Mouse (Mus musculus) heart, adult 8-10 months (tissue): ENCODE data around the gene Ube4a. TPM values are rescaled to one million over a fixed set of nuclear protein-coding genes. Genes with fewer than 3 reads are reported as not detected.
"Not testable (repeated sequence)": the region's sequence is repeated elsewhere in the genome, so short reads cannot be mapped to it uniquely, and the experiment has no call there.

Experiments used
- DNase-seq: peaks from one replicate; pipeline ENCODE4 v3.0.0; 2022; ENCODE audit warnings: low spot score
- total RNA-seq, 4 experiments: library from RNA; stranded (reverse); gene quantifications; 2 replicates each; pipeline ENCODE4 v1.2.4; 2022

Gene Ube4a
- total RNA-seq, 4 experiments from 2014 or later = 33.8 to 42.1 (median 35.3) TPM

- DNase-seq = no peak
Measured at GRCm38 (mm10) chr9:44981104-44981503, 15.7 kb upstream of the Ube4a start.

- no peak for DNase-seq
Measured at GRCm38 (mm10) chr9:44980242-44980641, 14.8 kb upstream of the Ube4a start, which contains the start of gene Cd3g. Gene Cd3g (minus strand): TSS chr9:44980431.

- DNase-seq = no peak
Measured at GRCm38 (mm10) chr9:44979806-44980205, 14.4 kb upstream of the Ube4a start.

GRCm38 (mm10) chr9:44977813-44978212 lies 12.4 kb upstream of the Ube4a start:
- DNase-seq = no peak

- DNase-seq = no peak
Measured at GRCm38 (mm10) chr9:44969450-44969849, 4.0 kb upstream of the Ube4a start.

- not testable (repeated sequence) for DNase-seq
Measured at GRCm38 (mm10) chr9:44967763-44968162, 2.4 kb upstream of the Ube4a start.

- peak; percentile 82 for DNase-seq
Measured at GRCm38 (mm10) chr9:44966815-44967242, 1.4 kb upstream of the Ube4a start.

GRCm38 (mm10) chr9:44965833-44966466 lies 550 bp upstream of the Ube4a start:
- no peak for DNase-seq

GRCm38 (mm10) chr9:44954432-44954831 lies 11.0 kb downstream of the Ube4a start:
- DNase-seq = no peak

- no peak for DNase-seq
Measured at GRCm38 (mm10) chr9:44947836-44948235, 17.6 kb downstream of the Ube4a start.

GRCm38 (mm10) chr9:44946185-44946695 lies 19.2 kb downstream of the Ube4a start:
- DNase-seq = no peak

GRCm38 (mm10) chr9:44942421-44942820 lies 23.0 kb downstream of the Ube4a start:
- peak; percentile 60 for DNase-seq

GRCm38 (mm10) chr9:44941756-44942155 lies 23.6 kb downstream of the Ube4a start:
- DNase-seq = peak; percentile 43

- DNase-seq = no peak
Measured at GRCm38 (mm10) chr9:44921543-44921942, 43.9 kb downstream of the Ube4a start.

- DNase-seq = no peak
Measured at GRCm38 (mm10) chr9:44921123-44921468, 44.3 kb downstream of the Ube4a start.

GRCm38 (mm10) chr9:44920374-44921122 lies 44.9 kb downstream of the Ube4a start, which contains the start of gene Atp5l:
Gene Atp5l (minus strand): TSS chr9:44920742.
- DNase-seq = peak; percentile 92

GRCm38 (mm10) chr9:44919606-44920005 lies 45.8 kb downstream of the Ube4a start:
- DNase-seq = no peak

GRCm38 (mm10) chr9:44916196-44916595 lies 49.2 kb downstream of the Ube4a start:
- no peak for DNase-seq

GRCm38 (mm10) chr9:44914706-44915105 lies 50.7 kb downstream of the Ube4a start:
- DNase-seq = no peak

- no peak for DNase-seq
Measured at GRCm38 (mm10) chr9:44911365-44911764, 54.0 kb downstream of the Ube4a start.

GRCm38 (mm10) chr9:44905620-44906019 lies 59.8 kb downstream of the Ube4a start:
- DNase-seq = peak; percentile 49

- DNase-seq = peak; percentile 63
Measured at GRCm38 (mm10) chr9:44904964-44905363, 60.4 kb downstream of the Ube4a start.

GRCm38 (mm10) chr9:44903856-44904255 lies 61.5 kb downstream of the Ube4a start:
- no peak for DNase-seq
